In genomic region chr6:125573189-125573928, GRCm38 (mm10) we compare ENCODE assay signal across 8 mouse cellular contexts. TPM values are rescaled to one million over a fixed set of nuclear protein-coding genes. Genes with fewer than 3 reads are reported as not detected.
DNase-seq lines count a peak whose midpoint lies in the region; ATAC-seq and TF ChIP-seq lines count a peak whose summit lies in the region.

No protein-coding gene starts in this region.

- no peak for TF ChIP-seq POLR2A in embryonic fibroblast, embryonic 13.5 days (IDR thresholded peaks at IDR 0.05; ENCODE audit: low read depth, low read length)
- TF ChIP-seq POLR2A in heart, adult 2 months (IDR thresholded peaks at IDR 0.05; ENCODE audit: insufficient read depth, low read depth, low read length): peak; percentile 84
- 0 out of 2 replicates have a peak, but pooled peaks have one; percentile 12 for TF ChIP-seq POLR2A in limb, embryonic 14.5 days (IDR thresholded peaks at IDR 0.05; ENCODE audit: borderline replicate concordance, extremely low read depth, insufficient read depth, insufficient read length)

- H3K79me2 ChIP-seq in heart, adult 2 months (replicated peaks; ENCODE audit: control insufficient read depth, insufficient read depth, low read length): no peaks in the 10 kb centered on the region

- no peak for TF ChIP-seq CTCF in embryonic fibroblast, embryonic 13.5 days (IDR thresholded peaks at IDR 0.05; ENCODE audit: borderline replicate concordance, insufficient read depth, low read length)
- TF ChIP-seq CTCF in heart, adult 2 months (IDR thresholded peaks at IDR 0.05): no peak

- H3K9me3 ChIP-seq in limb, embryonic 14.5 days (ENCODE audit: control insufficient read depth, low read length): no peaks in the 10 kb centered on the region
- H3K9me3 ChIP-seq in midbrain, embryonic 15.5 days: no peaks in the 10 kb centered on the region

- H3K9ac ChIP-seq in heart, adult 2 months (ENCODE audit: low read depth, low read length): peak overlapping the region; percentile 36
- peak overlapping the region; percentile 38 for H3K9ac ChIP-seq in limb, embryonic 14.5 days (ENCODE audit: low read depth, low read length, severe bottlenecking)
- no peak overlapping the region for H3K9ac ChIP-seq in midbrain, embryonic 15.5 days

- ATAC-seq in limb, embryonic 14.5 days (ENCODE audit: low FRiP score, low read depth): peak; percentile 95
- ATAC-seq in midbrain, embryonic 15.5 days (replicated peaks): peak; percentile 88

- no peaks in the 10 kb centered on the region for H3K27me3 ChIP-seq in heart, adult 2 months (ENCODE audit: control insufficient read depth, insufficient read depth, low read length)
- no peaks in the 10 kb centered on the region for H3K27me3 ChIP-seq in limb, embryonic 14.5 days (ENCODE audit: control insufficient read depth, insufficient read depth, low read length)
- H3K27me3 ChIP-seq in midbrain, embryonic 15.5 days (replicated peaks): no peaks in the 10 kb centered on the region

- H3K36me3 ChIP-seq in heart, adult 2 months (ENCODE audit: control insufficient read depth, insufficient read depth, low read length): no peaks in the 10 kb centered on the region
- no peaks in the 10 kb centered on the region for H3K36me3 ChIP-seq in limb, embryonic 14.5 days (ENCODE audit: control insufficient read depth, insufficient read depth, low read length)
- H3K36me3 ChIP-seq in midbrain, embryonic 15.5 days (replicated peaks): no peaks in the 10 kb centered on the region

- DNase-seq in cerebellum, postnatal 25 days: peak; percentile 24 to 50
- no peak for DNase-seq in cerebellum, adult 9-11 months
- DNase-seq in heart, adult 2 months: peak; percentile 81 to 88
- DNase-seq in kidney, adult 18-20 months: peak; percentile 74
- peak; percentile 89 for DNase-seq in limb, embryonic 14.5 days (ENCODE audit: low spot score)
- DNase-seq in spleen, postnatal 10 days (ENCODE audit: low spot score in 2 of 2): peak; percentile 76 to 87

- intact Hi-C loops in heart, adult 2 months (cut with DNase I): loop anchor here (2.0 kb wide), 1 partner anchor 27 kb away; no protein-coding TSS in a partner anchor

- 11% methylated on average over 14 of the region's 14 CpGs for WGBS in heart, adult 2 months
- 3% methylated on average over 14 of the region's 14 CpGs for WGBS in limb, embryonic 14.5 days
- 6% methylated on average over 14 of the region's 14 CpGs for WGBS in midbrain, embryonic 15.5 days

- no peak for TF ChIP-seq EP300 in heart, adult 2 months (IDR thresholded peaks at IDR 0.05; ENCODE audit: insufficient read depth, low read depth, low read length)

- H3K4me2 ChIP-seq in limb, embryonic 14.5 days (replicated peaks; ENCODE audit: low read depth, low read length, severe bottlenecking): peak overlapping the region; percentile 48
- peak overlapping the region; percentile 44 for H3K4me2 ChIP-seq in midbrain, embryonic 15.5 days

- peak overlapping the region; percentile 9; the same call in 1 of the 2 replicates for H3K4me3 ChIP-seq in embryonic fibroblast, embryonic 13.5 days (ENCODE audit: insufficient read depth, low read length)
- H3K4me3 ChIP-seq in heart, adult 2 months: peak overlapping the region; percentile 47
- H3K4me3 ChIP-seq in limb, embryonic 14.5 days (replicated peaks; ENCODE audit: low read length): peak overlapping the region; percentile 25
- peak overlapping the region; percentile 12; the same call in 1 of the 2 replicates for H3K4me3 ChIP-seq in midbrain, embryonic 15.5 days

- peaks cover 6% of the 10 kb centered on the region for H3K4me1 ChIP-seq in embryonic fibroblast, embryonic 13.5 days (ENCODE audit: control insufficient read depth, insufficient read depth, low read length)
- H3K4me1 ChIP-seq in heart, adult 2 months (ENCODE audit: control insufficient read depth, insufficient read depth, low read length): peaks cover 5% of the 10 kb centered on the region
- peaks cover 9% of the 10 kb centered on the region; the same call in 1 of the 2 replicates for H3K4me1 ChIP-seq in limb, embryonic 14.5 days (ENCODE audit: control insufficient read depth, insufficient read depth, low read length)
- peaks cover 19% of the 10 kb centered on the region for H3K4me1 ChIP-seq in midbrain, embryonic 15.5 days

- 0 out of 2 replicates have a peak overlapping the region, but pooled peaks have one; percentile 6 for H3K27ac ChIP-seq in embryonic fibroblast, embryonic 13.5 days (ENCODE audit: insufficient read depth, low read length)
- peak overlapping the region; percentile 79 for H3K27ac ChIP-seq in heart, adult 2 months
- peak overlapping the region; percentile 58 for H3K27ac ChIP-seq in limb, embryonic 14.5 days (replicated peaks; ENCODE audit: low read depth, low read length)
- peak overlapping the region; percentile 27; the same call in 1 of the 2 replicates for H3K27ac ChIP-seq in midbrain, embryonic 15.5 days

RNA-seq across cellular contexts. Expression of gene Vwf, which starts 26.8 kb away (rescaled TPM):
- polyA plus RNA-seq in embryonic fibroblast, embryonic 13.5 days (2011; ENCODE audit: insufficient read length, low read depth, missing spikeins): 0.15 TPM in 1 of 2 replicates, not detected in the other
- 10 to 100 TPM; 95.9 to 99.8 TPM for total RNA-seq in heart, adult 2 months (2021)
- polyA plus RNA-seq in heart, adult 2 months (2012; rRNA removed): 95.8 and 116 TPM in 2 replicates
- 11.2 and 14.5 TPM in 2 replicates for polyA plus RNA-seq in limb, embryonic 14.5 days (2012; rRNA removed)
- polyA plus RNA-seq in limb, embryonic 14.5 days (2014; fragmentation: Nextera tagmentation; extraction: Ambion mirVana): 11.1 and 12.0 TPM in 2 replicates
- 10.8 and 11.3 TPM in 2 replicates for polyA plus RNA-seq in midbrain, embryonic 15.5 days (2015; fragmentation: Nextera tagmentation; extraction: Ambion mirVana)

Comparison
In these comparisons a context has a peak if more than half of its experiments do, and no peak if none do; other contexts are left out.
1. H3K27ac ChIP-seq: peak in every context shown above with its lines; median percentile 79 in heart, adult 2 months; 58 in limb, embryonic 14.5 days; 27 in midbrain, embryonic 15.5 days; 6 in embryonic fibroblast, embryonic 13.5 days.
2. RNA of gene Vwf, which starts 26.8 kb away (polyA plus RNA-seq): 95.8 to 116 TPM in heart, adult 2 months, 11.1 to 14.5 TPM in limb, embryonic 14.5 days and 10.8 to 11.3 TPM in midbrain, embryonic 15.5 days; 0.15 TPM in embryonic fibroblast, embryonic 13.5 days; every median in the first group is over 10 times any median in the second.
3. Peak in every context shown above with its lines, with median percentiles within 50 percentile points of each other: H3K4me3 ChIP-seq.